Mouse (Mus musculus) testis, adult 2 months (tissue): ENCODE results near the gene Akap8. TPM values are rescaled to one million over a fixed set of nuclear protein-coding genes. Genes with fewer than 3 reads are reported as not detected.

Experiments
- H3K27ac ChIP-seq: fragments of 200-500 bp; 2 replicates; pipeline ENCODE4 v1.5.1; 2012; ENCODE audit warnings: low read depth, low read length; ENCODE audit not compliant: control insufficient read depth, insufficient read depth
- H3K27me3 ChIP-seq: fragments of 200-500 bp; 2 replicates; pipeline ENCODE4 v1.6.1; 2012; ENCODE audit warnings: mild to moderate bottlenecking, low read length, moderate library complexity; ENCODE audit not compliant: control insufficient read depth, insufficient read depth
- H3K36me3 ChIP-seq: fragments of 200-500 bp; 2 replicates; pipeline ENCODE4 v1.6.1; 2012; ENCODE audit warnings: mild to moderate bottlenecking, low read length; ENCODE audit not compliant: control insufficient read depth, insufficient read depth
- H3K4me1 ChIP-seq: fragments of 200-500 bp; 2 replicates; pipeline ENCODE4 v1.6.1; 2012; ENCODE audit warnings: low read length; ENCODE audit not compliant: control insufficient read depth, insufficient read depth
- H3K4me3 ChIP-seq: fragments of 200-500 bp; 2 replicates; pipeline ENCODE4 v1.5.1; 2012; ENCODE audit warnings: low read depth, mild to moderate bottlenecking, low read length, moderate library complexity, mixed read lengths; ENCODE audit not compliant: control insufficient read depth
- CTCF ChIP-seq: fragments of 200-500 bp; IDR thresholded peaks from 2 replicates; pipeline ENCODE4 v1.5.1; 2012; ENCODE audit warnings: low read depth, mild to moderate bottlenecking, inconsistent platforms, low read length, moderate library complexity; ENCODE audit not compliant: control insufficient read depth, insufficient read depth, insufficient replicate concordance
- POLR2A ChIP-seq: fragments of 200-500 bp; IDR thresholded peaks from 2 replicates; pipeline ENCODE4 v1.6.1; 2012; ENCODE audit warnings: low read depth, mild to moderate bottlenecking, inconsistent platforms, low read length, moderate library complexity; ENCODE audit not compliant: control insufficient read depth
- polyA plus RNA-seq: library from polyadenylated mRNA; depleted of rRNA; stranded (reverse); fragments of >200 nt; gene quantifications from 2 replicates; pipeline ENCODE4 v1.2.3, GENCODE M21; 2012

Gene Akap8
- polyA plus RNA-seq, 1 experiment = 39.3 TPM

- Histone ChIP-seq H3K27me3 (no peaks in the 10 kb centered on the region), H3K36me3 (no peaks in the 10 kb centered on the region), H3K4me3 (no peak overlapping the region), H3K4me1 (no peaks in the 10 kb centered on the region), H3K27ac (no peak overlapping the region)
- no peak for TF ChIP-seq CTCF
- TF ChIP-seq POLR2A = no peak
Measured at GRCm38 (mm10) chr17:32275568-32275967, 45.5 kb downstream of the Akap8 start.

GRCm38 (mm10) chr17:32269151-32269550 is 51.9 kb downstream of the Akap8 start:
- no peak for TF ChIP-seq CTCF
- Histone ChIP-seq H3K36me3 (no peaks in the 10 kb centered on the region), H3K4me3 (no peak overlapping the region), H3K4me1 (no peaks in the 10 kb centered on the region), H3K27me3 (no peaks in the 10 kb centered on the region), H3K27ac (no peak overlapping the region)

GRCm38 (mm10) chr17:32268540-32268960 is 52.5 kb downstream of the Akap8 start:
- Histone ChIP-seq H3K4me1 (no peaks in the 10 kb centered on the region), H3K27me3 (no peaks in the 10 kb centered on the region), H3K27ac (no peak overlapping the region), H3K4me3 (no peak overlapping the region), H3K36me3 (no peaks in the 10 kb centered on the region)
- TF ChIP-seq POLR2A (no peak), CTCF (no peak)

- no peaks in the 10 kb centered on the region for H3K4me1 ChIP-seq
- TF ChIP-seq CTCF (no peak), POLR2A (no peak)
- H3K27me3 ChIP-seq = no peaks in the 10 kb centered on the region
- H3K27ac ChIP-seq = no peak overlapping the region
- H3K4me3 ChIP-seq = no peak overlapping the region
- H3K36me3 ChIP-seq = no peaks in the 10 kb centered on the region
Measured at GRCm38 (mm10) chr17:32268096-32268495, 52.9 kb downstream of the Akap8 start.

- H3K27ac ChIP-seq = no peak overlapping the region
- no peaks in the 10 kb centered on the region for H3K4me1 ChIP-seq
- no peaks in the 10 kb centered on the region for H3K36me3 ChIP-seq
- H3K27me3 ChIP-seq = no peaks in the 10 kb centered on the region
- no peak overlapping the region for H3K4me3 ChIP-seq
- no peak for TF ChIP-seq POLR2A
- no peak for TF ChIP-seq CTCF
Measured at GRCm38 (mm10) chr17:32267617-32268016, 53.4 kb downstream of the Akap8 start.

- H3K27me3 ChIP-seq = no peaks in the 10 kb centered on the region
- no peak overlapping the region for H3K4me3 ChIP-seq
- no peaks in the 10 kb centered on the region for H3K4me1 ChIP-seq
- H3K27ac ChIP-seq = no peak overlapping the region
- no peaks in the 10 kb centered on the region for H3K36me3 ChIP-seq
- TF ChIP-seq CTCF (no peak), POLR2A (no peak)
Measured at GRCm38 (mm10) chr17:32263672-32264071, 57.4 kb downstream of the Akap8 start.

GRCm38 (mm10) chr17:32262831-32263559 is 58.0 kb downstream of the Akap8 start:
- TF ChIP-seq CTCF (no peak), POLR2A (no peak)
- H3K4me1 ChIP-seq = no peaks in the 10 kb centered on the region
- no peaks in the 10 kb centered on the region for H3K36me3 ChIP-seq

More at GRCm38 (mm10) chr17:32262831-32263559, 58.0 kb downstream of the Akap8 start:
- no peak overlapping the region for H3K4me3 ChIP-seq
- no peak overlapping the region for H3K27ac ChIP-seq
- no peaks in the 10 kb centered on the region for H3K27me3 ChIP-seq
